Mouse (Mus musculus) stomach, postnatal 0 days (tissue): Measurements from ENCODE around the gene Il18bp. TPM values are rescaled to one million over a fixed set of nuclear protein-coding genes. Genes with fewer than 3 reads are reported as not detected.

Experiments used
- ATAC-seq: fragments of 200-750 bp; cut with Nextera tagmentation; 2 replicates; pipeline ENCODE4 v1.8.0; 2017; ENCODE audit not compliant: low FRiP score, low TSS enrichment
- DNase-seq: peaks from one replicate; pipeline ENCODE4 v3.0.0-alpha.2; 2016; ENCODE audit warnings: low spot score
- H3K27ac ChIP-seq: fragments of 300-500 bp; sonication (generic); replicated peaks from 2 replicates; pipeline ENCODE4 v1.5.1; 2014; ENCODE audit warnings: mild to moderate bottlenecking, control low read depth
- H3K27me3 ChIP-seq: fragments of 300-500 bp; sonication (generic); 2 replicates; pipeline ENCODE4 v1.6.1; 2014; ENCODE audit warnings: low read length; ENCODE audit not compliant: control insufficient read depth, insufficient read depth
- H3K36me3 ChIP-seq: fragments of 300-500 bp; sonication (generic); 2 replicates; pipeline ENCODE4 v1.6.1; 2014; ENCODE audit warnings: low read length, mixed read lengths; ENCODE audit not compliant: control insufficient read depth, insufficient read depth
- H3K4me1 ChIP-seq: fragments of 300-500 bp; sonication (generic); replicated peaks from 2 replicates; pipeline ENCODE4 v1.6.1; 2014; ENCODE audit warnings: antibody characterized with exemption; ENCODE audit not compliant: control insufficient read depth, insufficient read depth
- H3K4me2 ChIP-seq: fragments of 300-500 bp; sonication (generic); replicated peaks from 2 replicates; pipeline ENCODE4 v1.6.1; 2014; ENCODE audit warnings: low read depth, mild to moderate bottlenecking, control low read depth, moderate library complexity
- H3K4me3 ChIP-seq: fragments of 300-500 bp; sonication (generic); 2 replicates; pipeline ENCODE4 v1.5.1; 2014; ENCODE audit warnings: low read depth, low read length, control low read depth
- H3K9ac ChIP-seq: fragments of 300-500 bp; sonication (generic); 2 replicates; pipeline ENCODE4 v1.6.1; 2014; ENCODE audit warnings: mild to moderate bottlenecking, low read length, control low read depth, mixed read lengths
- H3K9me3 ChIP-seq: fragments of 300-500 bp; sonication (generic); 2 replicates; pipeline ENCODE4 v1.6.1; 2016; ENCODE audit warnings: low read length; ENCODE audit not compliant: control insufficient read depth
- CTCF ChIP-seq: IDR thresholded peaks from 2 replicates; pipeline ENCODE4 v1.5.1; 2016; ENCODE audit warnings: antibody characterized with exemption, low read depth, mild to moderate bottlenecking, moderate library complexity
- EP300 ChIP-seq: optimal IDR thresholded peaks from 2 replicates; pipeline ENCODE3; 2016; ENCODE audit warnings: antibody characterized with exemption
- WGBS: fragments of 180-500 bp; shearing (Covaris S2); extraction: QIAGEN DNeasy Blood & Tissue Kit; methylation state at CpG from one replicate; pipeline ENCODE4 v1.1.7; 2014; 5-methylcytosine and 5-hydroxymethylcytosine counted together
- polyA plus RNA-seq: library from polyadenylated mRNA; unstranded; fragments of >200 nt; fragmentation: Nextera tagmentation; extraction: Ambion mirVana; gene quantifications from 2 replicates; pipeline ENCODE4 v1.2.1, GENCODE M21; 2015

Gene Il18bp
- polyA plus RNA-seq, 1 experiment from 2014 or later = 0.99 TPM

GRCm38 (mm10) chr7:102017452-102017851 is 1.0 kb downstream of the Il18bp start:
- peaks cover 39% of the 10 kb centered on the region for H3K36me3 ChIP-seq
- H3K27ac ChIP-seq = 0 out of 2 replicates have a peak overlapping the region, but pooled peaks have one; percentile 8
- peak; percentile 37 for DNase-seq
- ATAC-seq = peak; percentile 30; the same call in 1 of the 2 replicates
- H3K4me2 ChIP-seq = peak overlapping the region; percentile 34
- H3K4me3 ChIP-seq = 0 out of 2 replicates have a peak overlapping the region, but pooled peaks have one; percentile 4
- 62% methylated on average over 5 of the region's 5 CpGs for WGBS
- no peaks in the 10 kb centered on the region for H3K9me3 ChIP-seq
- H3K4me1 ChIP-seq = no peaks in the 10 kb centered on the region
- H3K27me3 ChIP-seq = no peaks in the 10 kb centered on the region
- no peak overlapping the region for H3K9ac ChIP-seq
- no peak for TF ChIP-seq EP300
- no peak for TF ChIP-seq CTCF

- WGBS = 77% methylated on average over 4 of the region's 4 CpGs
- Histone ChIP-seq H3K9me3 (no peaks in the 10 kb centered on the region), H3K27me3 (no peaks in the 10 kb centered on the region), H3K4me1 (no peaks in the 10 kb centered on the region), H3K36me3 (peaks cover 42% of the 10 kb centered on the region), H3K4me2 (peak overlapping the region; percentile 34), H3K4me3 (no peak overlapping the region), H3K9ac (no peak overlapping the region), H3K27ac (0 out of 2 replicates have a peak overlapping the region, but pooled peaks have one; percentile 8)
- ATAC-seq = no peak
- DNase-seq = no peak
- TF ChIP-seq CTCF (no peak), EP300 (no peak)
These were observed 1.6 kb downstream of the Il18bp start for GRCm38 (mm10) chr7:102016936-102017335.

GRCm38 (mm10) chr7:102014995-102015394 is 3.5 kb downstream of the Il18bp start:
- ATAC-seq (no peak), DNase-seq (no peak)
- Histone ChIP-seq H3K36me3 (peaks cover 56% of the 10 kb centered on the region), H3K27ac (no peak overlapping the region), H3K4me2 (no peak overlapping the region), H3K9ac (no peak overlapping the region), H3K4me1 (no peaks in the 10 kb centered on the region), H3K27me3 (no peaks in the 10 kb centered on the region), H3K9me3 (no peaks in the 10 kb centered on the region), H3K4me3 (no peak overlapping the region)
- 92% methylated on average over 2 of the region's 2 CpGs for WGBS
- TF ChIP-seq CTCF = no peak
- TF ChIP-seq EP300 = no peak

GRCm38 (mm10) chr7:102013416-102013815 is 5.1 kb downstream of the Il18bp start:
- WGBS = 85% methylated on average over 8 of the region's 8 CpGs

DNA sequence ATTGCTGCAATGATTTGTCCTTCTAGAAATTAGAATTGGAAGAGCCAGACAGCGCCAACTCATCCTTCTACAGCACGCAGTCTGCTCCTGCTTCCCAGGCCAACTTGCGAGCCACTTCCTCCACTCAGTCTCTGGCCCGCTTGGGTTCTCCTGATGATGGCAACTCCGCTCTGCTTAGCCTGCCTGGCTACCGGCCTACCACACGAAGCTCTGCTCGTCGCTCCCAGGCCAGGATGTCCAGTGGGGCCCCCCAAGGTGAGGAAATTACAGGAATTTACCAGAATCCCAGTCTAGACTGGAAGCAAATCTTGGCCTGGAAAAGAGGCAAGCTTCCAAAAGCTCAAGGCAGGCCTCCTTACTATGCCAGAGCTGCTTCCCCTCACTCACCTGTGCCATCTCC is 6.6 kb downstream of the Il18bp start:
- Histone ChIP-seq H3K9me3 (no peaks in the 10 kb centered on the region), H3K36me3 (peaks cover 67% of the 10 kb centered on the region), H3K4me2 (no peak overlapping the region)

More at GRCm38 (mm10) chr7:102013416-102013815, 5.1 kb downstream of the Il18bp start:
- Histone ChIP-seq H3K9me3 (no peaks in the 10 kb centered on the region), H3K4me3 (no peak overlapping the region), H3K4me2 (no peak overlapping the region), H3K27ac (no peak overlapping the region), H3K27me3 (no peaks in the 10 kb centered on the region), H3K36me3 (peaks cover 68% of the 10 kb centered on the region), H3K9ac (no peak overlapping the region), H3K4me1 (no peaks in the 10 kb centered on the region)
- ATAC-seq (no peak), DNase-seq (no peak)
- no peak for TF ChIP-seq CTCF
- TF ChIP-seq EP300 = no peak

DNA sequence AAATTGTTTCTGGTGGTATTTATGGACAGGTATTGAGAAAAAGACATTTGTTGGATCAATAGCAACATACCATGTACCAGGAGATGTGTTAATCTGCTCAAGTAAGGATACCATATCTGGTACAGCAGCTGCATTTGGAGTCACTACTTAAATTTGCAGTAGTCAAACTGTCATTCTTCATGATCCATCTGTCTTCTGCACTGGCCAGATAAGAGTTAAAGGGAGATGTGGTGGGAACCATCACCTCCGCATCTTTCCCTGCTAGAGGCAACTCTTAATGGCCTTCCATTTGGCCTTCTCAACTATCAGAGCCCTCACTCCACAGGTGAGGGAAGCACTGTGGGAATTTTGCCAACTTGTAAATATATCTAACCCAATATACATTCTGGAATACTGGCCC is 12.0 kb downstream of the Il18bp start:
- TF ChIP-seq EP300 = no peak
- TF ChIP-seq CTCF = no peak
- ATAC-seq (no peak), DNase-seq (no peak)
- H3K4me1 ChIP-seq = no peaks in the 10 kb centered on the region
- 73% methylated on average over 1 of the region's 1 CpGs for WGBS
- no peak overlapping the region for H3K27ac ChIP-seq
- H3K9me3 ChIP-seq = no peaks in the 10 kb centered on the region
- peaks cover 44% of the 10 kb centered on the region for H3K36me3 ChIP-seq
- no peak overlapping the region for H3K4me2 ChIP-seq
- H3K9ac ChIP-seq = no peak overlapping the region
- no peak overlapping the region for H3K4me3 ChIP-seq
- no peaks in the 10 kb centered on the region for H3K27me3 ChIP-seq

More for the DNA sequence above, 6.6 kb downstream of the Il18bp start:
- H3K9ac ChIP-seq = no peak overlapping the region
- no peak for ATAC-seq
- H3K27me3 ChIP-seq = no peaks in the 10 kb centered on the region
- H3K4me3 ChIP-seq = no peak overlapping the region
- TF ChIP-seq CTCF (no peak), EP300 (no peak)
- 94% methylated on average over 9 of the region's 9 CpGs for WGBS
- H3K27ac ChIP-seq = no peak overlapping the region
- no peak for DNase-seq
- no peaks in the 10 kb centered on the region for H3K4me1 ChIP-seq
